Mouse (Mus musculus): ENCODE results near the gene Naa80. TPM values are rescaled to one million over a fixed set of nuclear protein-coding genes. Genes with fewer than 3 reads are reported as not detected.

Gene Naa80
- total and polyA plus RNA-seq, 2 experiments from 2014 or later, result 14.5 to 58.8 TPM

DNA sequence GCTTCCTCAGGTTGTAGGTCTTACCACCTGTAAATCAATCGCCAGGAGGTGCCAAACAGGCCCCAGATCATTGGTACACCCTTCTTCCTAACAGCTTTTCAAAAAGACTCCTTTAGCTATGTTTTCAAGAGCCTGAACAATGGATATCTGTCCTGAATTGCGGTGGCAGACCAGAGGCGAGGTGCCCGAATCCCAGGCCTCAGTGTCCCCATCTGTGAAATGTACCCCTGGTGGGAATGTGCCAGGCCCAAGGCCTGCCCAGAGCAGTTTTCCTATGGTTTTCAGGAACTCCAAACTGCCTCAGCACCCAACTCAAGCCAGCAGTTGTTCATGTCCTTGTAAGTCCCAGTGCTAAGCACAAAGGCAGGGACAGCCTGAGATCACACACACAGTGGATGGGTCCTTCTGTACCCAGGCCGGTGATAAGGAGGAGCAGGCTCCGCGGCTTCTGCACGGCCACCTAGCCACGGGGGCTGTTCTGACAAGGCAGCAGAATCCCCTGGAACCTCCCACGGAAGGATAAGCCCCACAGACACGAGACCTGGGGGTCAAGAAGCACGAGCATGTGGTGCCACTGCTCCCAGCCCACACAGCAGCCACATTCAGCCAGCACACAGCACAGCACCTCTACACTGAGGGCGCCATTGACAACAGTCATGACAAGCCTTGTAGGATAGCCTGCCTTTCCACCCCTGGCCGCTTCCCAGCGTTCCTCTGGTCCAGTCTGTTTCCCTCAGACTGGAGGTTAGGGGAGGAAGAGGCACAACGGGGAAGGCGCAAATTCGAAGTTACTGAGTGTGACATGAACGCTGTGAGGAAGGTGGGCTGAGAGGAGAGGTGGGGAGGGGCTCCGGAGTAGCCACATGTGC, 48.9 kb downstream of the Naa80 start:
- 22% methylated on average over 20 of the region's 20 CpGs for WGBS

DNA sequence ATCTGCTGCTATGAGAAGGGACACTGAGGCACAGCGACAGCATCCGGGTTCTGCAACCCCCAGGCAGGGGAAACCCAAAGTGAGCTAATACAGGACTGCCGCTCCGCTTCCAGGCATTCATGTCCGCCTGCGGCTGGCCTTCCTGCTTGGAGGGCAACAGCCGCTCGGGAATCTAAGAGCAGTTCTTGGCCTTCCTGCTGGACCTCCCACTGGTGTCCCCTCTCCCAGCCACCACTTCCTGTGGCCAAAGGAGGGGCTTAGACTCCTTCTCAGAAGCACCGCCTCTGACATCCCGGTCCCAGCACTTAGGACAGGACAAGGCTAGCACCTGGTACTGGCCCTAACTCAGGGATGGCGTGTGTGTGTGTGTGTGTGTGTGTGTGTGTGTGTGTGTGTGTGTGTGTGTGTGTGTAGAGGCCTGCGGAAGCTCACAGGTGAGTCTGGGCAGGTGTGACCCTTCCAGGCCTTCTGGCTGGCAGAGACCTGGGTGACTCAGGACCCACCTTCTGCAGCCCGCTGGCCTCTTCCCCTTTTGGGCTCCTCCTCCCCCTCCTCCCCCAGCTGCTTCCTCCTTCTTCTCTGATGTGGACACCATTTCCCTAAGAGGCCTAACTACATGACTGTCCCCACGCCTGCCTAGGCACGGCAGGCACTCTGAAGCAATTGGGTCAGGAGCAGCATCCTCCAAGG, 50.2 kb downstream of the Naa80 start:
- Histone ChIP-seq H3K36me3 (replicated peaks; ENCODE audit: control insufficient read depth, insufficient read depth, low read length) (peaks cover 14% of the 10 kb centered on the region), H3K4me1 (ENCODE audit: control insufficient read depth, insufficient read depth) (peaks cover 71% of the 10 kb centered on the region), H3K9me3 (replicated peaks; ENCODE audit: control insufficient read depth, low read length) (no peaks in the 10 kb centered on the region), H3K27me3 (ENCODE audit: control insufficient read depth, insufficient read depth, low read length) (no peaks in the 10 kb centered on the region), H3K9ac (replicated peaks; ENCODE audit: low read depth, low read length) (peak overlapping the region; percentile 2; the same call in 1 of the 2 replicates), H3K27ac (ENCODE audit: low read depth) (peak overlapping the region; percentile 94), H3K4me2 (ENCODE audit: low read depth, low read length) (peak overlapping the region; percentile 40), H3K4me3 (ENCODE audit: low read depth, low read length) (0 out of 2 replicates have a peak overlapping the region, but pooled peaks have one; percentile 1)
- DNase-seq (ENCODE audit: low spot score), result peak; percentile 76
- 49% methylated on average over 15 of the region's 15 CpGs for WGBS
- TF ChIP-seq CTCF (IDR thresholded peaks at IDR 0.05; ENCODE audit: low read depth) (no peak), EP300 (IDR thresholded peaks at IDR 0.05; ENCODE audit: low read depth) (peak; percentile 43; the same call in 1 of the 2 replicates)
- peak; percentile 21 for ATAC-seq (ENCODE audit: insufficient read depth, low read depth)

More for the DNA sequence above, 48.9 kb downstream of the Naa80 start:
- TF ChIP-seq CTCF (IDR thresholded peaks at IDR 0.05; ENCODE audit: low read depth) (no peak), EP300 (IDR thresholded peaks at IDR 0.05; ENCODE audit: low read depth) (no peak)
- H3K4me1 ChIP-seq (ENCODE audit: control insufficient read depth, insufficient read depth), result peaks cover 73% of the 10 kb centered on the region
- peak overlapping the region; percentile 2 for H3K9ac ChIP-seq (replicated peaks; ENCODE audit: low read depth, low read length)
- H3K27ac ChIP-seq (ENCODE audit: low read depth), result peak overlapping the region; percentile 94
- ATAC-seq (ENCODE audit: insufficient read depth, low read depth) (no peak), DNase-seq (ENCODE audit: low spot score) (no peak)
- no peaks in the 10 kb centered on the region for H3K27me3 ChIP-seq (ENCODE audit: control insufficient read depth, insufficient read depth, low read length)
- H3K36me3 ChIP-seq (replicated peaks; ENCODE audit: control insufficient read depth, insufficient read depth, low read length), result peaks cover 17% of the 10 kb centered on the region
- no peaks in the 10 kb centered on the region for H3K9me3 ChIP-seq (replicated peaks; ENCODE audit: control insufficient read depth, low read length)
- H3K4me2 ChIP-seq (ENCODE audit: low read depth, low read length), result peak overlapping the region; percentile 51
- H3K4me3 ChIP-seq (ENCODE audit: low read depth, low read length), result no peak overlapping the region

- H3K27me3 ChIP-seq (ENCODE audit: control insufficient read depth, insufficient read depth, low read length), result no peaks in the 10 kb centered on the region
- WGBS, result 35% methylated on average over 4 of the region's 4 CpGs
- TF ChIP-seq EP300 (IDR thresholded peaks at IDR 0.05; ENCODE audit: low read depth) (no peak), CTCF (IDR thresholded peaks at IDR 0.05; ENCODE audit: low read depth) (no peak)
- H3K4me2 ChIP-seq (ENCODE audit: low read depth, low read length), result peak overlapping the region; percentile 40
- H3K9me3 ChIP-seq (replicated peaks; ENCODE audit: control insufficient read depth, low read length), result no peaks in the 10 kb centered on the region
- H3K9ac ChIP-seq (replicated peaks; ENCODE audit: low read depth, low read length), result no peak overlapping the region; the same call in 1 of the 2 replicates
- DNase-seq (ENCODE audit: low spot score) (no peak), ATAC-seq (ENCODE audit: insufficient read depth, low read depth) (no peak)
- H3K36me3 ChIP-seq (replicated peaks; ENCODE audit: control insufficient read depth, insufficient read depth, low read length), result peaks cover 14% of the 10 kb centered on the region
- no peak overlapping the region for H3K4me3 ChIP-seq (ENCODE audit: low read depth, low read length)
- H3K27ac ChIP-seq (ENCODE audit: low read depth), result peak overlapping the region; percentile 94
- peaks cover 66% of the 10 kb centered on the region for H3K4me1 ChIP-seq (ENCODE audit: control insufficient read depth, insufficient read depth)
These were observed 50.7 kb downstream of the Naa80 start for GRCm38 (mm10) chr9:107629411-107629730.

GRCm38 (mm10) chr9:107629901-107630425, 51.3 kb downstream of the Naa80 start:
- Histone ChIP-seq H3K9ac (replicated peaks; ENCODE audit: low read depth, low read length) (peak overlapping the region; percentile 25; the same call in 1 of the 2 replicates), H3K4me3 (ENCODE audit: low read depth, low read length) (no peak overlapping the region), H3K9me3 (replicated peaks; ENCODE audit: control insufficient read depth, low read length) (no peaks in the 10 kb centered on the region), H3K4me2 (ENCODE audit: low read depth, low read length) (peak overlapping the region; percentile 40), H3K27ac (ENCODE audit: low read depth) (peak overlapping the region; percentile 94), H3K4me1 (ENCODE audit: control insufficient read depth, insufficient read depth) (peaks cover 61% of the 10 kb centered on the region), H3K27me3 (ENCODE audit: control insufficient read depth, insufficient read depth, low read length) (no peaks in the 10 kb centered on the region), H3K36me3 (replicated peaks; ENCODE audit: control insufficient read depth, insufficient read depth, low read length) (peaks cover 11% of the 10 kb centered on the region)
- 32% methylated on average over 14 of the region's 14 CpGs for WGBS
- DNase-seq (ENCODE audit: low spot score) (no peak), ATAC-seq (ENCODE audit: insufficient read depth, low read depth) (no peak)
- no peak for TF ChIP-seq CTCF (IDR thresholded peaks at IDR 0.05; ENCODE audit: low read depth)
- TF ChIP-seq EP300 (IDR thresholded peaks at IDR 0.05; ENCODE audit: low read depth), result no peak

DNA sequence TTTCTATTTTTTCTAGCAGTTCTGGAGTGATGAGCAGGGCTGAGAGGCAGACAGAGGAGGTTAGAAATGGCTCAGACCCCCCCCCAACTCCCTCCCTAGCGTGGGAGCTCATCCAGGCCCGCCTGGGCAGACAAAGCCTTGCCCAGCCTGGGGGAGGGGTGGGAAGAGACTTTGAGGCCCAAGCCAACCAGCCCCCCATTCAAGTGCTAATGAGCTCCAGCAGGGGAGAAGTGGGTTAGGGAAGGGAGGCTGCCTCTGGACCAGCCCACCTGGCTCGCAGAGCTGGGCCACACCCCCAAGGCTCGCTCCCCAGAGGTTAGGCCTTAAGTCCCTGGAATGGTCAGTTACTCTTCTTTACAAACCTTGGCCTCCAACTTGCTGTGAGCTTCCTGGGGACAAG, 51.9 kb downstream of the Naa80 start:
- Histone ChIP-seq H3K9ac (replicated peaks; ENCODE audit: low read depth, low read length) (peak overlapping the region; percentile 25; the same call in 1 of the 2 replicates), H3K9me3 (replicated peaks; ENCODE audit: control insufficient read depth, low read length) (no peaks in the 10 kb centered on the region), H3K27me3 (ENCODE audit: control insufficient read depth, insufficient read depth, low read length) (no peaks in the 10 kb centered on the region), H3K4me2 (ENCODE audit: low read depth, low read length) (peak overlapping the region; percentile 40), H3K4me1 (ENCODE audit: control insufficient read depth, insufficient read depth) (peaks cover 57% of the 10 kb centered on the region), H3K36me3 (replicated peaks; ENCODE audit: control insufficient read depth, insufficient read depth, low read length) (peaks cover 6% of the 10 kb centered on the region), H3K27ac (ENCODE audit: low read depth) (peak overlapping the region; percentile 94), H3K4me3 (ENCODE audit: low read depth, low read length) (no peak overlapping the region)
- ATAC-seq (ENCODE audit: insufficient read depth, low read depth) (no peak), DNase-seq (ENCODE audit: low spot score) (no peak)
- WGBS, result 15% methylated on average over 4 of the region's 4 CpGs
- TF ChIP-seq CTCF (IDR thresholded peaks at IDR 0.05; ENCODE audit: low read depth) (no peak), EP300 (IDR thresholded peaks at IDR 0.05; ENCODE audit: low read depth) (no peak)

Data from heart, postnatal 0 days (tissue).